Mouse (Mus musculus): Measurements from ENCODE around the gene Ugt2a2. TPM values are rescaled to one million over a fixed set of nuclear protein-coding genes. Genes with fewer than 3 reads are reported as not detected.
"Not testable (repeated sequence)": the region's sequence is repeated elsewhere in the genome, so short reads cannot be mapped to it uniquely, and the experiment has no call there.

The Ugt2a2 gene
- polyA plus RNA-seq (2011; ENCODE audit: insufficient read depth, insufficient read length, low replicate concordance, missing spikeins): not detected in 2 replicates

GRCm38 (mm10) chr5:87482160-87482559 lies at the start of gene Ugt2a2:
Gene Ugt2a2, minus strand, starts transcription at chr5:87482260.
- no peak for TF ChIP-seq CTCF (IDR thresholded peaks at IDR 0.05; ENCODE audit: control insufficient read depth, insufficient read depth, low read length)
- no peak for TF ChIP-seq POLR2A (IDR thresholded peaks at IDR 0.05; ENCODE audit: borderline replicate concordance, control insufficient read depth, low read depth, low read length)
- H3K27ac ChIP-seq (ENCODE audit: control insufficient read depth, insufficient read depth, low read depth, low read length, poor library complexity): no peak within 1 kb of the TSS
- WGBS: 67% methylated on average over 5 of the region's 5 CpGs
- H3K4me1 ChIP-seq (ENCODE audit: control insufficient read depth, insufficient read depth, low read length): no peaks in the 10 kb centered on the region
- no peak within 1 kb of the TSS for H3K4me3 ChIP-seq (replicated peaks; ENCODE audit: control insufficient read depth, low read depth, low read length)

GRCm38 (mm10) chr5:87523561-87523960 lies 41.5 kb upstream of the Ugt2a2 start:
- not testable (repeated sequence) for H3K4me3 ChIP-seq (replicated peaks; ENCODE audit: control insufficient read depth, low read depth, low read length); H3K27ac ChIP-seq (ENCODE audit: control insufficient read depth, insufficient read depth, low read depth, low read length, poor library complexity); H3K4me1 ChIP-seq (ENCODE audit: control insufficient read depth, insufficient read depth, low read length)
- 75% methylated on average over 2 of the region's 2 CpGs for WGBS

- no peaks in the 10 kb centered on the region for H3K4me1 ChIP-seq (ENCODE audit: control insufficient read depth, insufficient read depth, low read length)
- no peak for TF ChIP-seq POLR2A (IDR thresholded peaks at IDR 0.05; ENCODE audit: borderline replicate concordance, control insufficient read depth, low read depth, low read length)
- no peak for TF ChIP-seq CTCF (IDR thresholded peaks at IDR 0.05; ENCODE audit: control insufficient read depth, insufficient read depth, low read length)
- WGBS: 56% methylated on average over 4 of the region's 4 CpGs
- H3K27ac ChIP-seq (ENCODE audit: control insufficient read depth, insufficient read depth, low read depth, low read length, poor library complexity): no peak overlapping the region
- H3K4me3 ChIP-seq (replicated peaks; ENCODE audit: control insufficient read depth, low read depth, low read length): no peak overlapping the region
Observed at GRCm38 (mm10) chr5:87505776-87506458, 23.9 kb upstream of the Ugt2a2 start.

GRCm38 (mm10) chr5:87502687-87503086 lies 20.6 kb upstream of the Ugt2a2 start:
- no peak for TF ChIP-seq POLR2A (IDR thresholded peaks at IDR 0.05; ENCODE audit: borderline replicate concordance, control insufficient read depth, low read depth, low read length)
- TF ChIP-seq CTCF (IDR thresholded peaks at IDR 0.05; ENCODE audit: control insufficient read depth, insufficient read depth, low read length): no peak
- Histone ChIP-seq H3K4me3 (replicated peaks; ENCODE audit: control insufficient read depth, low read depth, low read length) (no peak overlapping the region), H3K27ac (ENCODE audit: control insufficient read depth, insufficient read depth, low read depth, low read length, poor library complexity) (no peak overlapping the region), H3K4me1 (ENCODE audit: control insufficient read depth, insufficient read depth, low read length) (no peaks in the 10 kb centered on the region)
- 56% methylated on average over 1 of the region's 1 CpGs for WGBS

GRCm38 (mm10) chr5:87499341-87499740 lies 17.3 kb upstream of the Ugt2a2 start:
- H3K27ac ChIP-seq (ENCODE audit: control insufficient read depth, insufficient read depth, low read depth, low read length, poor library complexity): no peak overlapping the region
- H3K4me3 ChIP-seq (replicated peaks; ENCODE audit: control insufficient read depth, low read depth, low read length): no peak overlapping the region
- H3K4me1 ChIP-seq (ENCODE audit: control insufficient read depth, insufficient read depth, low read length): no peaks in the 10 kb centered on the region
- no peak for TF ChIP-seq CTCF (IDR thresholded peaks at IDR 0.05; ENCODE audit: control insufficient read depth, insufficient read depth, low read length)
- TF ChIP-seq POLR2A (IDR thresholded peaks at IDR 0.05; ENCODE audit: borderline replicate concordance, control insufficient read depth, low read depth, low read length): no peak

- Histone ChIP-seq H3K27ac (ENCODE audit: control insufficient read depth, insufficient read depth, low read depth, low read length, poor library complexity) (no peak overlapping the region), H3K4me3 (replicated peaks; ENCODE audit: control insufficient read depth, low read depth, low read length) (no peak overlapping the region), H3K4me1 (ENCODE audit: control insufficient read depth, insufficient read depth, low read length) (no peaks in the 10 kb centered on the region)
- TF ChIP-seq POLR2A (IDR thresholded peaks at IDR 0.05; ENCODE audit: borderline replicate concordance, control insufficient read depth, low read depth, low read length) (no peak), CTCF (IDR thresholded peaks at IDR 0.05; ENCODE audit: control insufficient read depth, insufficient read depth, low read length) (no peak)
Observed at GRCm38 (mm10) chr5:87498936-87499335, 16.9 kb upstream of the Ugt2a2 start.

- Histone ChIP-seq H3K4me1 (ENCODE audit: control insufficient read depth, insufficient read depth, low read length) (no peaks in the 10 kb centered on the region), H3K4me3 (replicated peaks; ENCODE audit: control insufficient read depth, low read depth, low read length) (no peak within 1 kb of the TSS), H3K27ac (ENCODE audit: control insufficient read depth, insufficient read depth, low read depth, low read length, poor library complexity) (no peak within 1 kb of the TSS)
- no peak for TF ChIP-seq POLR2A (IDR thresholded peaks at IDR 0.05; ENCODE audit: borderline replicate concordance, control insufficient read depth, low read depth, low read length)
- no peak for TF ChIP-seq CTCF (IDR thresholded peaks at IDR 0.05; ENCODE audit: control insufficient read depth, insufficient read depth, low read length)
- 63% methylated on average over 1 of the region's 1 CpGs for WGBS
Observed at GRCm38 (mm10) chr5:87490771-87491170, 8.7 kb upstream of the Ugt2a2 start, which contains the start of gene Ugt2a1. Gene Ugt2a1, minus strand, starts transcription at chr5:87490871.

- not testable (repeated sequence) for H3K4me1 ChIP-seq (ENCODE audit: control insufficient read depth, insufficient read depth, low read length); H3K27ac ChIP-seq (ENCODE audit: control insufficient read depth, insufficient read depth, low read depth, low read length, poor library complexity); H3K4me3 ChIP-seq (replicated peaks; ENCODE audit: control insufficient read depth, low read depth, low read length)
- 59% methylated on average over 1 of the region's 1 CpGs for WGBS
Observed at GRCm38 (mm10) chr5:87486706-87487105, 4.6 kb upstream of the Ugt2a2 start, which contains the start of gene Gm43638. Gene Gm43638, minus strand, starts transcription at chr5:87486806.

- no peak overlapping the region for H3K4me3 ChIP-seq (replicated peaks; ENCODE audit: control insufficient read depth, low read depth, low read length)
- 55% methylated on average over 1 of the region's 1 CpGs for WGBS
- no peaks in the 10 kb centered on the region for H3K4me1 ChIP-seq (ENCODE audit: control insufficient read depth, insufficient read depth, low read length)
- no peak overlapping the region for H3K27ac ChIP-seq (ENCODE audit: control insufficient read depth, insufficient read depth, low read depth, low read length, poor library complexity)
- TF ChIP-seq POLR2A (IDR thresholded peaks at IDR 0.05; ENCODE audit: borderline replicate concordance, control insufficient read depth, low read depth, low read length) (no peak), CTCF (IDR thresholded peaks at IDR 0.05; ENCODE audit: control insufficient read depth, insufficient read depth, low read length) (no peak)
Observed at GRCm38 (mm10) chr5:87458810-87459209, 23.2 kb downstream of the Ugt2a2 start.

Data from bone marrow, adult 2 months (tissue).